Mouse (Mus musculus): ENCODE measurements around the gene Farp2. TPM values are rescaled to one million over a fixed set of nuclear protein-coding genes. Genes with fewer than 3 reads are reported as not detected.

Gene Farp2
- total RNA-seq, 2 experiments from 2014 or later: 0.56 to 0.82 TPM

Other genes with a start within 250 kb of the Farp2 start
- 15.1 and 19.0 TPM in 2 replicates for gene Mterf4, start 206.2 kb upstream of the Farp2 start, total RNA-seq (2014; fragmentation: Nextera tagmentation)
- gene Mterf4, start 206.2 kb upstream of the Farp2 start, total RNA-seq (2017): 13.3 and 22.9 TPM in 2 replicates
- 8.1 and 40.0 TPM in 2 replicates for gene Ppp1r7, start 169.2 kb upstream of the Farp2 start, total RNA-seq (2014; fragmentation: Nextera tagmentation)
- gene Ppp1r7, start 169.2 kb upstream of the Farp2 start, total RNA-seq (2017): 21.3 and 29.2 TPM in 2 replicates
- 12.7 and 22.0 TPM in 2 replicates for gene Pask, start 168.6 kb upstream of the Farp2 start, total RNA-seq (2014; fragmentation: Nextera tagmentation)
- 10.0 and 13.1 TPM in 2 replicates for gene Pask, start 168.6 kb upstream of the Farp2 start, total RNA-seq (2017)
- 0.43 TPM in 1 of 2 replicates, not detected in the other for gene Ano7, start 138.1 kb upstream of the Farp2 start, total RNA-seq (2014; fragmentation: Nextera tagmentation)
- 0.99 TPM in 1 of 2 replicates, not detected in the other for gene Ano7, start 138.1 kb upstream of the Farp2 start, total RNA-seq (2017)
- 176 and 186 TPM in 2 replicates for gene Hdlbp, start 33.3 kb upstream of the Farp2 start, total RNA-seq (2014; fragmentation: Nextera tagmentation)
- gene Hdlbp, start 33.3 kb upstream of the Farp2 start, total RNA-seq (2017): 137 and 149 TPM in 2 replicates
- gene Stk25, start 146.6 kb downstream of the Farp2 start, total RNA-seq (2014; fragmentation: Nextera tagmentation): 53.5 and 65.0 TPM in 2 replicates
- 30.9 and 38.5 TPM in 2 replicates for gene Stk25, start 146.6 kb downstream of the Farp2 start, total RNA-seq (2017)
- gene Bok, start 173.6 kb downstream of the Farp2 start, total RNA-seq (2014; fragmentation: Nextera tagmentation): 0.43 and 0.60 TPM in 2 replicates
- gene Bok, start 173.6 kb downstream of the Farp2 start, total RNA-seq (2017): 0.26 and 0.43 TPM in 2 replicates
- 29.7 and 61.9 TPM in 2 replicates for gene Atg4b, start 239.4 kb downstream of the Farp2 start, total RNA-seq (2014; fragmentation: Nextera tagmentation)
- gene Atg4b, start 239.4 kb downstream of the Farp2 start, total RNA-seq (2017): 46.8 and 87.7 TPM in 2 replicates
- 30.8 and 57.7 TPM in 2 replicates for gene Thap4, start 242.8 kb downstream of the Farp2 start, total RNA-seq (2014; fragmentation: Nextera tagmentation)
- 16.7 and 25.0 TPM in 2 replicates for gene Thap4, start 242.8 kb downstream of the Farp2 start, total RNA-seq (2017)